In genomic region chr2:121408160-121408559, GRCm38 (mm10) we compare ENCODE assay signal across 10 mouse cellular contexts. TPM values are rescaled to one million over a fixed set of nuclear protein-coding genes. Genes with fewer than 3 reads are reported as not detected.
DNase-seq lines count a peak whose midpoint lies in the region; TF ChIP-seq lines count a peak whose summit lies in the region.
"Had no signal": no experiment of that assay in that cellular context is flagged by ENCODE, and none has a peak within 500 bp of the region (broad histone marks: within the 10 kb centered on the region; RNA-seq: fewer than 3 reads in every experiment).

No protein-coding gene starts in this region.

- DNase-seq in gastrocnemius, adult 2 months: peak; percentile 40
- DNase-seq in gastrocnemius, postnatal 25 days: no peak
- DNase-seq in urinary bladder, adult 2 months (ENCODE audit: low spot score): peak; percentile 26
- DNase-seq in urinary bladder, postnatal 10 days (ENCODE audit: low spot score): no peak
- peak; percentile 14 to 50 for DNase-seq in cerebellum, postnatal 25 days
- peak; percentile 72 for DNase-seq in liver
- peak; percentile 57 for DNase-seq in retina, postnatal 1 day
- DNase-seq in right cerebral cortex, postnatal 10 days (ENCODE audit: low spot score in 2 of 2): no peak

- intact Hi-C loops in gastrocnemius, adult 2 months (cut with DNase I): no loop called here

- TF ChIP-seq CTCF in gastrocnemius, adult 2 months (IDR thresholded peaks at IDR 0.05): peak; percentile 67

- no peak overlapping the region for H3K4me3 ChIP-seq in gastrocnemius, adult 2 months

- no peak overlapping the region for H3K27ac ChIP-seq in gastrocnemius, adult 2 months

RNA-seq across cellular contexts. Expression of gene Pdia3, which starts 5.4 kb away (rescaled TPM):
- 10 to 100 TPM; 34.1 to 46.9 TPM for total RNA-seq in gastrocnemius, adult 2 months (2021)
- 10 to 100 TPM; 46.2 to 51.0 TPM for total RNA-seq in gastrocnemius, postnatal 25 days (2021)
- polyA plus RNA-seq in urinary bladder, adult 2 months (2012; rRNA removed): 173 and 200 TPM in 2 replicates

RNA-seq across cellular contexts. Expression of gene Catsper2, which starts 5.4 kb away (rescaled TPM):
- 1 to 10 TPM; 1.6 to 2.8 TPM for total RNA-seq in gastrocnemius, adult 2 months (2021)
- 1 to 10 TPM; 1.9 TPM for total RNA-seq in gastrocnemius, postnatal 25 days (2021)
- 2.2 and 2.7 TPM in 2 replicates for polyA plus RNA-seq in urinary bladder, adult 2 months (2012; rRNA removed)

RNA-seq across cellular contexts. Expression of gene Strc, which starts 21.2 kb away (rescaled TPM):
- under 1 TPM in 1 of 2 experiments, not detected in 1; 0.18 TPM for total RNA-seq in gastrocnemius, adult 2 months (2021)
- total RNA-seq in gastrocnemius, postnatal 25 days (2021): under 1 TPM in 1 of 2 experiments, not detected in 1; 0.08 TPM
- 0.10 and 0.14 TPM in 2 replicates for polyA plus RNA-seq in urinary bladder, adult 2 months (2012; rRNA removed)
- total RNA-seq: left cerebral cortex, postnatal 10 days had no signal
- polyA plus RNA-seq: stomach, embryonic 14.5 days had no signal

RNA-seq across cellular contexts. Expression of gene Ell3, which starts 35.9 kb away (rescaled TPM):
- total RNA-seq in gastrocnemius, adult 2 months (2021): not detected
- total RNA-seq in gastrocnemius, postnatal 25 days (2021): not detected
- 1.1 and 1.3 TPM in 2 replicates for polyA plus RNA-seq in urinary bladder, adult 2 months (2012; rRNA removed)
- total RNA-seq: left cerebral cortex, postnatal 10 days had no signal

RNA-seq across cellular contexts. Expression of gene Serf2, which starts 40.8 kb away (rescaled TPM):
- 100 to 1,000 TPM; 286 to 358 TPM for total RNA-seq in gastrocnemius, adult 2 months (2021)
- 100 to 1,000 TPM; 315 to 360 TPM for total RNA-seq in gastrocnemius, postnatal 25 days (2021)
- 328 and 503 TPM in 2 replicates for polyA plus RNA-seq in urinary bladder, adult 2 months (2012; rRNA removed)

Comparison
In these comparisons a context has a peak if more than half of its experiments do, and no peak if none do; other contexts are left out.
1. DNase-seq: peak in gastrocnemius, adult 2 months (single experiment), urinary bladder, adult 2 months (single experiment), cerebellum, postnatal 25 days (2 of 2), liver (single experiment) and retina, postnatal 1 day (single experiment); none in gastrocnemius, postnatal 25 days (single experiment), urinary bladder, postnatal 10 days (single experiment) and right cerebral cortex, postnatal 10 days (0 of 2).